Mouse (Mus musculus): Measurements from ENCODE around the gene Alkbh4. TPM values are rescaled to one million over a fixed set of nuclear protein-coding genes. Genes with fewer than 3 reads are reported as not detected.
A peak's percentile ranks its signal among the peaks of the same experiment; 100 is the strongest.
"Not testable (repeated sequence)": the region's sequence is repeated elsewhere in the genome, so short reads cannot be mapped to it uniquely, and the experiment has no call there.

The Alkbh4 gene
- polyA plus RNA-seq, 1 experiment from 2014 or later = 29.7 TPM

DNA sequence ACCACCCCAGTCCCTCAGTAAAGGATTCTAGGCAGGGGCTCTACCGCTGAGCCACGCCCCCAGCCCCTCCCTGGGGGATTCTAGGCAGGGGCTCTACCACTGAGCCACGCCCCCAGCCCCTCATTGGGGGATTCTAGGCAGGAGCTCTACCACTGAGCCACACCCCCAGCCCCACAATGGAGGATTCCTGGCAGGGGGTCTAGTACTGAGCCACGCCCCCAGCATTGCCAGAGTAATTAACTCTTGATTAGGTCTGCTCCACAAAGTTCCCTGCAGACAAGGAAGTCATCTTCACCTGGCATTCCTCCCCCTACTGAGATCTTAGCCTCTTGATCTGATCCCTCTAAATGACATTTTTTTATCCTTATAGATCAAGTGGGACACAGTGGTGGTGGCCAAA, 22.4 kb upstream of the Alkbh4 start:
- peaks cover 21% of the 10 kb centered on the region for H3K4me1 ChIP-seq
- H3K27ac ChIP-seq; H3K9ac ChIP-seq; ATAC-seq (ENCODE audit: low FRiP score, low read depth); H3K4me2 ChIP-seq (replicated peaks); H3K4me3 ChIP-seq; H3K27me3 ChIP-seq; H3K36me3 ChIP-seq; H3K9me3 ChIP-seq: not testable (repeated sequence)
- 32% methylated on average over 4 of the region's 4 CpGs for WGBS

DNA sequence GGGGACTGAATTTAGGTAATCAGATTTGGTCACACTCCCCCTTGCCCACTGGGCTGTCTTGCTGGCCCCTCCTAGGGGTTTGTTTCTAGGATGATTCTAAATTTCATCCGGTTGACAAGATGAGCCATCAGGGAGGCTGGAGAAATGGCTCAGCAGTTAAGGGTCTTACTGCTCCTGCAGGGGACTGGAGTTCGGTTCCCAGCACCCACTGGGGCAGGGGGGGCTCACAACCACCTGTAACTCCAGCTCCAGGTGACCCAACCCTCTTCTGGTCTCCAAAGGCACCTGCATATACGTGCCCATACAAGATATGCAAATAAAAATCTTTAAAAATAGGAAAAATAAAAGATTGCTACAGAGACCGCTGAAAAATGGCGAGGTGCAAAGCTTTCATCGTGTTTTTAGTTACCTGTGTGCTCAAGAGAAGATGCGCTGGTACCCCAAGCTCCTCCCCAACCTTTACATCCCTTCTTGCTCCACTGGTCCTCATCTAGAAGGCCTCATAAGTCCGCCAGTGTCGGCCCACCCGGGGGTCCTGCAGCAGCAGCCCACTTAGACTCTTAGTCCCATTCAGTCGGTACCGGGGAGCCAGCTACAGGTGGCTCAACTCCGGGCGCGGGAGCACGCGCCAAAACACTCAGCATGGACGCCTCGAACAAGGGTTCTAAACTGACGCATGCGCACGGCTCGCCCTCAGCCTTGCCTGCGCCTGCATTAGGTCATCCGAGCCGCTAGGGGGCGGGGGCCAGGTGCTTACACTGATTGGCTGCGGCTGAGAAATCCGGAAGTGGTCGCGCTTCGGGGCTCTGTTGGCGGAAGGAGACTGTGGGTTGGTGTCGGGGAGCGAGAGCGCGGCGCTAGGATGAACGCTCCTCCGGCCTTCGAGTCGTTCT, 19.8 kb upstream of the Alkbh4 start, which contains the start of gene Polr2j:
TSS of gene Polr2j (plus strand) at position 741 of the 893 bp plus-strand sequence.
- Histone ChIP-seq H3K4me1 (peaks cover 21% of the 10 kb centered on the region), H3K4me3 (peak within 1 kb of the TSS; percentile 89), H3K4me2 (replicated peaks) (peak within 1 kb of the TSS; percentile 96), H3K36me3 (peaks cover 28% of the 10 kb centered on the region), H3K9ac (peak within 1 kb of the TSS; percentile 89), H3K9me3 (no peaks in the 10 kb centered on the region), H3K27ac (peak within 1 kb of the TSS; percentile 56; the same call in 1 of the 2 replicates), H3K27me3 (no peaks in the 10 kb centered on the region)
- WGBS = 3% methylated on average over 42 of the region's 42 CpGs
- ATAC-seq (ENCODE audit: low FRiP score, low read depth) = peak; percentile 97

DNA sequence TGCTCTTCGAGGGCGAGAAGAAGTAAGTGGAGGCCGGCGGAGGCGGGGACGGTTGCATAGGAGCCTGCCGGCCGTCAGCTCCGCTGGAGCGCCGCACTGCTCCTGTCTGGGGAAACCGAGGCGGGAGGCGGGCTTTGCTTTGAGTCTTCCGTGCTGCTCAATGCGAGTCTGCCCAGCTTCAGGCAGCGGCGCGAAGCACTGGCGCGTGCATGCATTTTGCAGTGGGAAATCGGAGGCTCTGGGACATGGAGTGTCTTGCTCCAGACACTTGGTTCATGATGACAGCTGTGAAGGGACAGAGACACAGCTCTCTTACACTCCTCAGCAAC, 19.2 kb upstream of the Alkbh4 start:
- ATAC-seq (ENCODE audit: low FRiP score, low read depth) = peak; percentile 51
- H3K9ac ChIP-seq = peak overlapping the region; percentile 89
- 1% methylated on average over 22 of the region's 22 CpGs for WGBS
- H3K27me3 ChIP-seq = no peaks in the 10 kb centered on the region
- peak overlapping the region; percentile 96 for H3K4me2 ChIP-seq (replicated peaks)
- H3K9me3 ChIP-seq = no peaks in the 10 kb centered on the region
- H3K36me3 ChIP-seq = peaks cover 35% of the 10 kb centered on the region
- H3K4me3 ChIP-seq = peak overlapping the region; percentile 89
- H3K4me1 ChIP-seq = peaks cover 21% of the 10 kb centered on the region
- H3K27ac ChIP-seq = peak overlapping the region; percentile 56; the same call in 1 of the 2 replicates

DNA sequence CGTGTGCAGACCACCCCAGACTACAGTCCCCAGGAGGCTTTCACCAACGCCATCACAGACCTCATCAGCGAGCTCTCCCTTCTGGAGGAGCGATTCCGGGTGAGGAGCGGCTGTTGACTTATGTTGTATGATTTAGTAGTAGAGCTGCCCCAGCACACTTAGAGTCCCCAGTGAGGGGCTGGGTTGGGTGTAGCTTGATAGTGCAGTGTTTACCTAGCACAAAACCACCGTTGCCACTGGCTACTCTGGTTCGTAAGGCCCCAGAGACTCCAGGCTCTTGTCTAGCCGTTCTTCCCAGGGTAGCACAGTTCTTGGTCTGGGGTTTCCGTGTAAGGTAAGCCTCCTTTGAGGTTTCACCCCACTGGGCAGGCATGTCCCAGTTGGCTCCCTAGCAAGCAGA, 13.8 kb upstream of the Alkbh4 start:
- H3K27me3 ChIP-seq = no peaks in the 10 kb centered on the region
- H3K9ac ChIP-seq = no peak overlapping the region
- peaks cover 13% of the 10 kb centered on the region for H3K4me1 ChIP-seq
- H3K27ac ChIP-seq = no peak overlapping the region
- 89% methylated on average over 10 of the region's 10 CpGs for WGBS
- no peaks in the 10 kb centered on the region for H3K9me3 ChIP-seq
- no peak overlapping the region for H3K4me2 ChIP-seq (replicated peaks)
- no peak for ATAC-seq (ENCODE audit: low FRiP score, low read depth)
- H3K4me3 ChIP-seq = no peak overlapping the region
- H3K36me3 ChIP-seq = peaks cover 88% of the 10 kb centered on the region

DNA sequence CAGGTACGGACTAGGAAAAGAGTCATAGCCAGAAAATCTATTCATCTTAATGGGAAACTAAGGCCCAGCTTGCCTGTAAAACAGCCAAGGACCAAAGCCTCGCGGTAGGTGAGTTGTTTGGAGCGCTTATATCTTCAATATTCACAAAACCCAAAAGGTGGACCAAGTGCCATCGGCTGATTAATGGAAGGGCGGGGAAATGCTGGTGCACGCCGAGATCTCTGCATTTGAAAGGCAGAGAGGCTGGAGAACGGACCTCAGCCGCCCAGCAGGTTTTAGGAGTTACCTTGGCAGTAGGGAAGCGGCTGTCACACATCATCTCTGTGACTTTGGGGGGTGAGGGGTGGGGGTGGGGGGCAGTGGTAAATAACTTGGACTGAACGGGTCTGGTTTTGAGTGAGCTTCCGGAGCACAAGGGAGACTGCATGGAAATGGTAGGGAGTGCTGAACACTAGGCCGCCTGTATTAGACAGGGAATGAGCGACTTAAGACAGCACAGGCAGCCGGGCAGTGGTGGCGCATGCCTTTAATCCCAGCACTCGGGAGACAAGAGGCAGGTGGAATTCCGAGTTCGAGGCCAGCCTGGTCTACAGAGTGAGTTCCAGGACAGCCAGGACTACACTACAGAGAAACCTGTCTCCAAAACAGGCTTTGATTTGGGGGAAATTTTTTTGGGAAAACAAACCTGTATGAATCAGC, 495 bp downstream of the Alkbh4 start:
- WGBS = 10% methylated on average over 20 of the region's 20 CpGs
- Histone ChIP-seq H3K36me3 (peaks cover 56% of the 10 kb centered on the region), H3K27me3 (no peaks in the 10 kb centered on the region), H3K27ac (peak overlapping the region; percentile 15; the same call in 1 of the 2 replicates), H3K9me3 (no peaks in the 10 kb centered on the region), H3K9ac (peak overlapping the region; percentile 82), H3K4me2 (replicated peaks) (peak overlapping the region; percentile 86), H3K4me3 (peak overlapping the region; percentile 78), H3K4me1 (peaks cover 20% of the 10 kb centered on the region)
- no peak for ATAC-seq (ENCODE audit: low FRiP score, low read depth)

DNA sequence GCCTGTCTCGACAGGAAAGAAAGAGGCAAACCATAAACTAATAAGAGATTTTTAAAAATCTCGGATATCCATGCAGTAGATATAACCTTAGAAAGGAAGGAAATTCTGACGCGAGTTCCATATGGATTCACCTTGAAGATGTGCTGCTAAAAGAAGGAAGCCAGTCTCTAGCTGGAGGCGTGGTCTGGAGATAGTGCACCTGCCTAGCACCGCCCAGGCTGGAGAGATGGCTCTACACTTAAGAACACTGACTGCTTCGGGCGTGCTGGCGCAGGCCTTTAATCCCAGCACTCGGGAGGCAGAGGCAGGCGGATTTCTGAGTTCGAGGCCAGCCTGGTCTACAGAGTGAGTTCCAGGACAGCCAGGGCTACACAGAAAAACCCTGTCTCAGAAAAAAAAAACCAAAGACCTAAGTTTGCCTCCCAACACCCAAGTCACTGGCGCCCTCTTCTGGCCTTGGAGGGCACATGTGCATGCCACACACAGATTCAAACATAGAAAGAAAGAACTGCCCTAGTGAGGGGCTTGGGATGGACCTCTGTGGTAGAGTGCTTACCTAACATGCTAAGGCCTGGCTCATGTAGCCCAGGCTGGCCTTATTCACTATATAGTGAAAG, 1.8 kb downstream of the Alkbh4 start:
- Histone ChIP-seq H3K9ac (no peak overlapping the region), H3K9me3 (peaks cover 4% of the 10 kb centered on the region; the same call in 1 of the 2 replicates), H3K4me3 (no peak overlapping the region), H3K27me3 (no peaks in the 10 kb centered on the region), H3K27ac (no peak overlapping the region), H3K4me2 (replicated peaks) (no peak overlapping the region), H3K4me1 (peaks cover 20% of the 10 kb centered on the region), H3K36me3 (peaks cover 56% of the 10 kb centered on the region)
- 75% methylated on average over 13 of the region's 13 CpGs for WGBS
- ATAC-seq (ENCODE audit: low FRiP score, low read depth) = no peak

DNA sequence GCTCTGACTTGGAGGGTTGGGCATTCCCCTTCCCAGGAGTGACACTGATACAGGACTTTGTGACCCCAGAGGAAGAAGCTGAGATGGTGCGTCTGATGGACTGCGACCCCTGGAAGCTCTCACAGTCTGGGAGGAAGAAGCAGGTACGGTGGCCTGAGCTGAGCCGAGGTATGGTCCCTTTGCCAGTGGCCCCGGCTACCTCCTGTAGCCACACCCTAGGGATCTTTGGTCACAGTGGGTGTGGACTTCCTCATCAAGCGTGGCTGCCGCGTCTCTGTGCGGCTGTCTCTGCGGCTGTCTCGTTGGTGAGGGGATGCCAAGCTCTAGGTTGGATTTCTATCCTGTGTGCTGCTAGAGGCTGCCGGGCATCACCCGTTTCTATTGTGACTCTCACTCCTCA, 3.4 kb downstream of the Alkbh4 start:
- 92% methylated on average over 13 of the region's 13 CpGs for WGBS
- no peak overlapping the region for H3K4me3 ChIP-seq
- no peak overlapping the region for H3K4me2 ChIP-seq (replicated peaks)
- ATAC-seq (ENCODE audit: low FRiP score, low read depth) = no peak
- no peak overlapping the region for H3K9ac ChIP-seq
- peaks cover 6% of the 10 kb centered on the region; the same call in 1 of the 2 replicates for H3K9me3 ChIP-seq
- no peaks in the 10 kb centered on the region for H3K27me3 ChIP-seq
- H3K4me1 ChIP-seq = peaks cover 20% of the 10 kb centered on the region
- peaks cover 44% of the 10 kb centered on the region for H3K36me3 ChIP-seq
- H3K27ac ChIP-seq = no peak overlapping the region

DNA sequence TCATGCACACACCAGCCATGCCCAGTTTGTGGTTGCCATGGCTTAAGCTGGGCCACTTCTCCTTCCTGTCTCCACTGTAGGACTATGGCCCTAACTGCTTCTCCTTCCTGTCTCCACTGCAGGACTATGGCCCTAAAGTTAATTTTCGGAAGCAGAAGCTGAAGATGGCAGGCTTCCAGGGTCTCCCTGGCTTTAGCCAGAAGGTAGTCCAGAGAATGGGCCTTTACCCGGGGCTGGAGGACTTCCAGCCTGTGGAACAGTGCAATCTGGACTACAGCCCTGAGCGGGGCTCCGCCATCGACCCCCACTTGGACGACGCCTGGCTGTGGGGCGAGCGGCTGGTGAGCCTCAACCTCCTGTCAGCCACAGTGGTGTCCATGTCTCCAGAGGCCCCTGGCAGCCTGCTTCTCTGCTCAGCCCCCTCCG, 4.1 kb downstream of the Alkbh4 start:
- ATAC-seq (ENCODE audit: low FRiP score, low read depth) = no peak
- Histone ChIP-seq H3K4me1 (peaks cover 13% of the 10 kb centered on the region), H3K4me3 (no peak overlapping the region), H3K4me2 (replicated peaks) (no peak overlapping the region), H3K9me3 (peaks cover 6% of the 10 kb centered on the region; the same call in 1 of the 2 replicates), H3K27me3 (no peaks in the 10 kb centered on the region), H3K9ac (no peak overlapping the region), H3K27ac (no peak overlapping the region), H3K36me3 (peaks cover 44% of the 10 kb centered on the region)
- WGBS = 93% methylated on average over 10 of the region's 10 CpGs

DNA sequence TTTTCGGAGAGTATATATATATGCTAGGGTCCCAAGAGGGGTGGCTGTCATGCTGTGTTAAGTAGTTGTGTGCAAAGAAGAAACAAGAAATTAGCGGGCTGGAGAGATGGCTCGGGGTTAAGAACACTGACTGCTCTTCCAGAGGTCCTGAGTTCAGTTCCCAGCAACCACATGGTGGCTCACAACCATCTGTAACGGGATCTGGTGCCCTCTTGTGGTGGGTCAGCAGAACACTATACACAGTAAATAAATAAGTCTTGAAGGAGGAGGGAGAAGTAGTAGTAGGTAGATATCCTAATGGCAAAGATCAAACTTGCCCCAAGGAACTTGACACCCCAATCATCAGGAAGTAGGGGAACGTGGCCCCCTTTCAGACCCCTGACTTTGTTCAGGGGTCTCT, 6.8 kb downstream of the Alkbh4 start:
- Histone ChIP-seq H3K27ac (no peak overlapping the region), H3K4me3 (no peak overlapping the region), H3K36me3 (peaks cover 44% of the 10 kb centered on the region), H3K9me3 (peaks cover 6% of the 10 kb centered on the region; the same call in 1 of the 2 replicates), H3K4me1 (no peaks in the 10 kb centered on the region), H3K9ac (no peak overlapping the region), H3K4me2 (replicated peaks) (no peak overlapping the region), H3K27me3 (no peaks in the 10 kb centered on the region)
- ATAC-seq (ENCODE audit: low FRiP score, low read depth) = no peak
- 90% methylated on average over 5 of the region's 5 CpGs for WGBS

DNA sequence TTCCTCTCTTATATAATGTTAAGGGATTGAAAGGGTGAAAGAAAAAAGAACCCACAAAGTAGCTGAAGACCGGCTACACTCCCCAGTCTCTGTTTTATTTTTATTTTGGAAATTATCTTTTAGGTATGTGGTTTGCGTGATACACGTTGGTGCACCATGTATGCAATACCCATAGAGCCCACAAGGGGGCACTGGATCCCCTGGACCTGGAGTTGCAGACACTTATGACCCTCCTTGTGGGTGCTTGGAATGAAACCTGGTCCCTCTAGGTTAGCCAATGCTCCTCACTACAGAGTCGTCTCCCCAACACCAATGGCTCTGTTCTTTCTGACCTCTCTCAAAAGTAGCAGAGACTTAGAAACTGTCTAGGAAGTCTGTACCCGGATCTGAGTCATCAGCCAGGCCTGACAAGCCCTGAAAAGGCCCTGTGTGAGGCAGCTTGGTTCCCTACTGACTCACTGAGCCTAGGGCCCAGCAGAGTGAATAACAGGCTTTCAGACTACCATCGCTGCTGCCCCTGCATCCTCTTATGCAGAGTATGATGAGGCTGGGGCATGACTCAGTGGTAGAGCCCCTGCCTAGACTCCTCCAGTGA, 7.3 kb downstream of the Alkbh4 start:
- Histone ChIP-seq H3K4me1 (no peaks in the 10 kb centered on the region), H3K4me3 (no peak overlapping the region), H3K27me3 (no peaks in the 10 kb centered on the region), H3K4me2 (replicated peaks) (no peak overlapping the region), H3K36me3 (peaks cover 44% of the 10 kb centered on the region), H3K9ac (no peak overlapping the region), H3K9me3 (peaks cover 6% of the 10 kb centered on the region; the same call in 1 of the 2 replicates), H3K27ac (no peak overlapping the region)
- no peak for ATAC-seq (ENCODE audit: low FRiP score, low read depth)
- WGBS = 93% methylated on average over 6 of the region's 6 CpGs

DNA sequence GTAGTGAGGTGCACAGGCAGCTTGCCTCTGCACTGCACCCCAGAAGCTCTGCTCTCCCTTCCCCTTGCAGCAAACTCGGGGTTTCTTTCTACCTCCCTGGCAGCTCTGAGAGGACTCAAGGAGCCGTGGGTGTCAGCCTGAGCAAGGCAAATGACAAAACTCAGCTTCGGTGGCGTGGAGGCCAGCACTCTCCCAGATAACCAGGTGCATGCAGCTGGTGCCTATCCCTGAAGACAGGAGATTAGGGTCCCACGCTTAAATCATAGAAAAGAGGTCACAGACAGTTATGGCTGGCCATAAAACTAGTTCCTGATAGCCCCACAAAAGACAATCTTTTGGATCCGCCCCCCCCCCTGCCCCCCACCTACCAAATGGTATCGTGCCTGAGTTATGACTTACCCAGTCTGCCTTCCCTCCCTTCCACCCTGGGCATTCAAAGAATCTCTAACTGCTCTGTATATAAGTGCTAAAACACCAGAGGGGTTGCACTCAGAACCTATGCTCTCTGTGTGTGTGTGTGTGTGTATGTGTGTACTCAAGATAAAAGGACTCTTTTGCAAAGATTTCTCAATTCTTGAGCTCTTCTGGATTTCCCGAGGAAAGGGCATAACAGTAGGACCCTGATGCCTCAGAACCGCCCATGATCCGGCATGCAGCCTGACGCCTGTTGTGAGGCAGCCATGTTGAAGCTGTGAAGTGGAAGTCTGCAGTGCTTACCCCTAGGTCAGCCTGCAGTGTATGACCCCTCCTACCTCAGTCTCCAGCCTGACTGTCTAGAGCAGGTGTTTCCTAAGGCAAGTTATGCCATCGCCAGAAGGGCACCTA, 8.9 kb downstream of the Alkbh4 start:
- H3K9me3 ChIP-seq = peaks cover 6% of the 10 kb centered on the region; the same call in 1 of the 2 replicates
- H3K4me1 ChIP-seq = no peaks in the 10 kb centered on the region
- H3K27me3 ChIP-seq = no peaks in the 10 kb centered on the region
- no peak for ATAC-seq (ENCODE audit: low FRiP score, low read depth)
- no peak overlapping the region for H3K27ac ChIP-seq
- H3K36me3 ChIP-seq = peaks cover 30% of the 10 kb centered on the region
- no peak overlapping the region for H3K4me3 ChIP-seq
- no peak overlapping the region for H3K4me2 ChIP-seq (replicated peaks)
- no peak overlapping the region for H3K9ac ChIP-seq
- WGBS = 62% methylated on average over 12 of the region's 12 CpGs

Measured in limb, embryonic 13.5 days (tissue).